Mouse (Mus musculus) E14TG2a.4 (cell line): ENCODE data around the gene Prnd.

Experiments used
- CTCF ChIP-seq: conservative IDR thresholded peaks from 2 replicates; pipeline ENCODE4 v1.5.1; 2014; ENCODE audit warnings: low read length
- POU5F1 ChIP-seq: IDR thresholded peaks from 2 replicates; pipeline ENCODE4 v1.6.1; 2014; ENCODE audit warnings: low read length, borderline replicate concordance

GRCm38 (mm10) chr2:131944370-131944769 is 6.3 kb upstream of the Prnd start:
- TF ChIP-seq CTCF (no peak), POU5F1 (no peak)
